ENCODE assay signal across 7 mouse cellular contexts in the genomic region with DNA sequence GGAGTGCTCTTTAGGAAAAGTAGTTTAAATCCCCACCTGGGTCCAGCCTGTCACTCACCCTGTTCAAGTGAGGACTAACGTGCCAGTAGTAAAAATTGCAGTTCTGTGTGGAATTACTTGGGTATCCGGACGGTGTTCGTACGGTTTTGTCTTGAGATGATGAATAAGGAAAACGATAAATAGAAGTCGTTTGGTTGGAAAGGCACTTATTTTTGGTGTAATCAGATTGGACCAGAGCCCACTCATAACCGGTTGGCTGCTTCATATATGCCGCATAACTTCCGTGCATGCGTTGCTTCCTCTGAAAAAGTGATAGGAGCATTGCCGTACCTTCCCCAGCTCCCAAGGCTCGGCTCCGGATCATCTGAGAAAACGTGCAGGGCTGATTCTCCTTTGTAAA. TPM values are rescaled to one million over a fixed set of nuclear protein-coding genes. Genes with fewer than 3 reads are reported as not detected.
A peak's percentile ranks its signal among the peaks of the same experiment; 100 is the strongest.
DNase-seq lines count a peak whose midpoint lies in the region; ATAC-seq and TF ChIP-seq lines count a peak whose summit lies in the region.

No protein-coding gene starts in this region.

- peak overlapping the region; percentile 67 for H3K4me2 ChIP-seq in hindbrain, embryonic 14.5 days (replicated peaks)

- peak overlapping the region; percentile 88 for H3K9ac ChIP-seq in hindbrain, embryonic 14.5 days

- no peaks in the 10 kb centered on the region for H3K27me3 ChIP-seq in spleen, adult 2 months (ENCODE audit: control insufficient read depth, insufficient read depth, low read length)
- no peaks in the 10 kb centered on the region for H3K27me3 ChIP-seq in hindbrain, embryonic 14.5 days (ENCODE audit: control insufficient read depth, insufficient read depth, low read length)

- under 1% methylated on average over 15 of the region's 15 CpGs for WGBS in spleen, adult 2 months
- whole genome bisulfite sequencing in hindbrain, embryonic 14.5 days = 2% methylated on average over 15 of the region's 15 CpGs

- no peak for ATAC-seq in hindbrain, embryonic 14.5 days (ENCODE audit: low FRiP score)
- ATAC-seq in megakaryocyte-erythroid progenitor cell, adult 5-6 weeks (replicated peaks; ENCODE audit: low FRiP score, low TSS enrichment, poor library complexity, severe bottlenecking) = peak; percentile 42

- H3K4me1 ChIP-seq in spleen, adult 2 months (ENCODE audit: control insufficient read depth, insufficient read depth, insufficient read length) = peaks cover 3% of the 10 kb centered on the region; the same call in 1 of the 2 replicates
- peaks cover 18% of the 10 kb centered on the region for H3K4me1 ChIP-seq in hindbrain, embryonic 14.5 days (replicated peaks; ENCODE audit: control insufficient read depth, insufficient read depth, low read length)

- H3K9me3 ChIP-seq in hindbrain, embryonic 14.5 days (ENCODE audit: control insufficient read depth, low read length) = no peaks in the 10 kb centered on the region

- peak overlapping the region; percentile 74 for H3K27ac ChIP-seq in spleen, adult 2 months (ENCODE audit: insufficient read depth, low read length)
- no peak overlapping the region for H3K27ac ChIP-seq in hindbrain, embryonic 14.5 days

- peak overlapping the region; percentile 91 for H3K4me3 ChIP-seq in spleen, adult 2 months (ENCODE audit: extremely low read depth, insufficient read depth, insufficient read length)
- peak overlapping the region; percentile 89 for H3K4me3 ChIP-seq in hindbrain, embryonic 14.5 days (replicated peaks; ENCODE audit: low read length)

- no peak for TF ChIP-seq POLR2A in spleen, adult 2 months (IDR thresholded peaks at IDR 0.05; ENCODE audit: low read depth, low read length)

- no peak for TF ChIP-seq CTCF in spleen, adult 2 months (IDR thresholded peaks at IDR 0.05; ENCODE audit: extremely low read depth, insufficient read depth, insufficient read length, insufficient replicate concordance)

- DNase-seq in spleen, adult 2 months (ENCODE audit: low read depth in 1 of 2, low spot score in 2 of 2) = no peak
- DNase-seq in spleen, adult 12 weeks (ENCODE audit: low spot score) = no peak
- peak; percentile 18 for DNase-seq in embryo, embryonic 11 days
- DNase-seq in hindbrain, embryonic 14.5 days (ENCODE audit: low spot score) = no peak
- DNase-seq in adrenal gland, postnatal 4 days (ENCODE audit: low spot score in 2 of 2) = no peak
- no peak for DNase-seq in layer of hippocampus, adult 11-12 months (ENCODE audit: low spot score)

- H3K36me3 ChIP-seq in spleen, adult 2 months (ENCODE audit: control insufficient read depth, insufficient read depth, low read length) = peaks cover 1% of the 10 kb centered on the region; the same call in 1 of the 2 replicates
- 0 out of 2 replicates have a peak, but pooled peaks cover 6% of the 10 kb centered on the region for H3K36me3 ChIP-seq in hindbrain, embryonic 14.5 days (replicated peaks; ENCODE audit: control insufficient read depth, insufficient read depth)

RNA-seq across cellular contexts. Expression of gene Bora, which starts 0.8 kb away (rescaled TPM):
- 2.2 and 2.3 TPM in 2 replicates for polyA plus RNA-seq in spleen, adult 2 months (2012; rRNA removed)
- 11.2 and 13.6 TPM in 2 replicates for polyA plus RNA-seq in hindbrain, embryonic 14.5 days (2014; fragmentation: Nextera tagmentation; extraction: Ambion mirVana)
- total RNA-seq in megakaryocyte-erythroid progenitor cell, adult 5-6 weeks (2014; fragmentation: Nextera tagmentation) = 80.4 and 93.7 TPM in 2 replicates
- total RNA-seq in megakaryocyte-erythroid progenitor cell, adult 5-6 weeks (2017) = 82.5 and 90.6 TPM in 2 replicates
- 10 to 100 TPM; 14.4 to 16.2 TPM for total RNA-seq in adrenal gland, postnatal 4 days (2021)

RNA-seq across cellular contexts. Expression of gene Mzt1, which starts 0.8 kb away (rescaled TPM):
- polyA plus RNA-seq in spleen, adult 2 months (2012; rRNA removed) = 4.5 and 6.2 TPM in 2 replicates
- polyA plus RNA-seq in hindbrain, embryonic 14.5 days (2014; fragmentation: Nextera tagmentation; extraction: Ambion mirVana) = 78.2 and 96.6 TPM in 2 replicates
- 63.8 and 87.8 TPM in 2 replicates for total RNA-seq in megakaryocyte-erythroid progenitor cell, adult 5-6 weeks (2014; fragmentation: Nextera tagmentation)
- 70.9 and 73.3 TPM in 2 replicates for total RNA-seq in megakaryocyte-erythroid progenitor cell, adult 5-6 weeks (2017)
- 10 to 100 TPM; 45.0 to 46.5 TPM for total RNA-seq in adrenal gland, postnatal 4 days (2021)

RNA-seq across cellular contexts. Expression of gene Pibf1, which starts 52.4 kb away (rescaled TPM):
- polyA plus RNA-seq in spleen, adult 2 months (2012; rRNA removed) = 1.2 and 1.4 TPM in 2 replicates
- 18.5 and 19.3 TPM in 2 replicates for polyA plus RNA-seq in hindbrain, embryonic 14.5 days (2014; fragmentation: Nextera tagmentation; extraction: Ambion mirVana)
- 22.5 and 26.2 TPM in 2 replicates for total RNA-seq in megakaryocyte-erythroid progenitor cell, adult 5-6 weeks (2014; fragmentation: Nextera tagmentation)
- 41.6 and 57.4 TPM in 2 replicates for total RNA-seq in megakaryocyte-erythroid progenitor cell, adult 5-6 weeks (2017)
- total RNA-seq in adrenal gland, postnatal 4 days (2021) = 10 to 100 TPM; 14.3 to 15.3 TPM

RNA-seq across cellular contexts. Expression of gene Rpl36a-ps1, which starts 52.7 kb away (rescaled TPM):
- not detected in 2 replicates for polyA plus RNA-seq in spleen, adult 2 months (2012; rRNA removed)
- polyA plus RNA-seq in hindbrain, embryonic 14.5 days (2014; fragmentation: Nextera tagmentation; extraction: Ambion mirVana) = 0.78 TPM in 1 of 2 replicates, not detected in the other
- 37.5 and 41.1 TPM in 2 replicates for total RNA-seq in megakaryocyte-erythroid progenitor cell, adult 5-6 weeks (2014; fragmentation: Nextera tagmentation)
- total RNA-seq in megakaryocyte-erythroid progenitor cell, adult 5-6 weeks (2017) = 8.1 and 34.3 TPM in 2 replicates
- 10 to 100 TPM in 1 of 2 experiments, 1 to 10 TPM in 1; 7.2 to 15.9 TPM for total RNA-seq in adrenal gland, postnatal 4 days (2021)

RNA-seq across cellular contexts. Expression of gene Dis3, which starts 52.8 kb away (rescaled TPM):
- 3.2 and 5.2 TPM in 2 replicates for polyA plus RNA-seq in spleen, adult 2 months (2012; rRNA removed)
- polyA plus RNA-seq in hindbrain, embryonic 14.5 days (2014; fragmentation: Nextera tagmentation; extraction: Ambion mirVana) = 28.8 and 30.9 TPM in 2 replicates
- 62.6 and 63.2 TPM in 2 replicates for total RNA-seq in megakaryocyte-erythroid progenitor cell, adult 5-6 weeks (2014; fragmentation: Nextera tagmentation)
- 63.8 and 121 TPM in 2 replicates for total RNA-seq in megakaryocyte-erythroid progenitor cell, adult 5-6 weeks (2017)
- 10 to 100 TPM; 36.5 to 38.0 TPM for total RNA-seq in adrenal gland, postnatal 4 days (2021)

Comparison
In these comparisons a context has a peak if more than half of its experiments do, and no peak if none do; other contexts are left out.
1. RNA of gene Bora, which starts 0.8 kb away (total RNA-seq): 80.4 to 93.7 TPM in megakaryocyte-erythroid progenitor cell, adult 5-6 weeks; 14.4 to 16.2 TPM in adrenal gland, postnatal 4 days; every median in the first group is over 4 times any median in the second.